Mouse (Mus musculus) erythroblast, embryonic 14.5 days (primary cell): ENCODE results near the gene Mta1.

Experiments
- GATA1 ChIP-seq: IDR thresholded peaks from 2 replicates; pipeline ENCODE4 v1.6.1; 2012; ENCODE audit warnings: low read length, inconsistent platforms, mixed read lengths
- TAL1 ChIP-seq: IDR thresholded peaks from 3 replicates; pipeline ENCODE4 v1.6.1; 2012; ENCODE audit warnings: low read length, inconsistent platforms, mixed read lengths

- TF ChIP-seq TAL1 (no peak), GATA1 (no peak)
These were observed 43.5 kb downstream of the Mta1 start for GRCm38 (mm10) chr12:113141531-113141973.
